Mouse (Mus musculus): Measurements from ENCODE around the gene Crxos.
A peak's percentile ranks its signal among the peaks of the same experiment; 100 is the strongest.

The Crxos gene

GRCm38 (mm10) chr7:15920645-15921190 is 38.3 kb downstream of the Crxos start:
- peak; percentile 56 for DNase-seq (ENCODE audit: low read depth, low spot score)

DNA sequence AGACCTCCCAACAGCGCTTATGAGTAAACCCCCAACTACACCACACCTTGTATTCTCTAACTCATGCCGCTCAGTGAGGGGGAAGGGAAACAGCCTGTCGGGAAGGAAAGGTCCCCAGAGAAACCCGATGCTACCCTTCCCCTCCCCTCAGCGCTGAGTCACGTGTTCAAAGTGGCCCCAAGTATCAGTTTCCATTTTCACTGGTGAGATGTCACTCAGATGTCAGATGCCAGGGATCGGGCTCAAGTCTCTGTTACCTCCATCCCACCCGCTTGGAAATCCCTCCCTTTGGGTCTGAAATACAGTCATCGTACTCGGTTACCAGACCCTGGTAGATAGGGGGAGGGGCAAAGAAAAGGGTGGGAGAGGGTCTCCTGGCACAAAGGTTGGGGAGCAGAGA is 39.4 kb downstream of the Crxos start:
- no peak for DNase-seq (ENCODE audit: low read depth, low spot score)

- peak; percentile 93 for DNase-seq (ENCODE audit: low read depth, low spot score)
These were observed 39.9 kb downstream of the Crxos start, which contains the start of gene Selenow for GRCm38 (mm10) chr7:15922220-15922773. Selenow (minus strand) TSS chr7:15922402.

DNA sequence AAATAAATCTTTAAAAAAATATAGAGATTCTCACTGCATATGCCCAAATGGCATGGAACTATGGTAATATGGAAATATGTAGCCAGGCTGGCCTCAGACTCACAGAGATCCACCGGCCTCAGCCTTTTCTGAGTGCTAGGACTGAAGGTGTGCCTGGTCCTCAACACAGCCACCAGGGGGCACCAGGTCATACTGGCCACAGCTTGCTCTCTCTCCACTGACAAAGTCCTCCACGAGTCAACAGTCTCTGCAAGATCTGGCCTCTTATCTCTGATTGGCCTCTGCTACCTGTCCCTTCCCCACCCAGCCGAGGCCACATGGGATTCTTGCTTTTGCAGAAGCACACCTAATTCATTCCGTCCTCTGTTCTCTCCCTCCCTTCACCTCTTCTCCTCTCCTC is 47.5 kb downstream of the Crxos start:
- no peak for DNase-seq (ENCODE audit: low read depth, low spot score)

DNA sequence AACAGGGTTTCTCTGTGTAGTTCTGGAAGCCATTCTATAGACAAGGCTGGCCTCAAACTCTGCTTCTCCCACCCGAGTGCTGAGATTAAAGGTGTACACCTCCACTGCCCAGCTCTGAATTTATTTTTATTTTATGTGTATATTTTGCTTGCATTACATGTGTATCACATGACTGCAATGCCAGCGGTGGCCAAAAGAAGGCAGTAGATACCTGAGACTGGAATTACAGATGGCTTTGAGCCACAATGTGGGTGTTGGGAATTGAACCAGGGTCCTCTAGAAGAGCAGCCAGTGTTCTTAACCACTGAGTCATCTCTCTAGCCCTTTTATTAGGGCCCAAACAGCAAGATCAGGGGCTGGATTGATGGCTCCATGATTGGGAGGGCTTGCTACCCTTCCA is 48.1 kb downstream of the Crxos start:
- DNase-seq (ENCODE audit: low read depth, low spot score), result no peak

DNA sequence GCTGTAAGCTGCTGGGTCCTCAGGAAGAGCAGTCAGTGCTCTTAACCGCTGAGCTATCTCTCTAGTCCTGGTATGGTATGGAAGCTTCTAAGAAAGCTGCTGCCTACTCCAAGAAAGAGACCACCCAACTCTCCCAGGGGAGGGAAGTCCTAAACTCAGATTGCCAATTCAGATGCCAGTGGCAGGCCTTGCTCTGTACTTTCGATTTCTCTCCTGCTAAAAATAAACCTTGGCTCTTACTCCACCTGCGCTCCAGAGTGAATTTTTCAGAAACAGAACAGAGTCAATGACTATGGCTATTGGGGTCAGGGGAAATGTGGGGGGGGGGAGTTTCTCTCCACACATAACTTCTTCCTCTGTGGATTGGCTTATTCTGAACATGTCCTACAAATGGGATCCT is 49.2 kb downstream of the Crxos start:
- no peak for DNase-seq (ENCODE audit: low read depth, low spot score)

DNA sequence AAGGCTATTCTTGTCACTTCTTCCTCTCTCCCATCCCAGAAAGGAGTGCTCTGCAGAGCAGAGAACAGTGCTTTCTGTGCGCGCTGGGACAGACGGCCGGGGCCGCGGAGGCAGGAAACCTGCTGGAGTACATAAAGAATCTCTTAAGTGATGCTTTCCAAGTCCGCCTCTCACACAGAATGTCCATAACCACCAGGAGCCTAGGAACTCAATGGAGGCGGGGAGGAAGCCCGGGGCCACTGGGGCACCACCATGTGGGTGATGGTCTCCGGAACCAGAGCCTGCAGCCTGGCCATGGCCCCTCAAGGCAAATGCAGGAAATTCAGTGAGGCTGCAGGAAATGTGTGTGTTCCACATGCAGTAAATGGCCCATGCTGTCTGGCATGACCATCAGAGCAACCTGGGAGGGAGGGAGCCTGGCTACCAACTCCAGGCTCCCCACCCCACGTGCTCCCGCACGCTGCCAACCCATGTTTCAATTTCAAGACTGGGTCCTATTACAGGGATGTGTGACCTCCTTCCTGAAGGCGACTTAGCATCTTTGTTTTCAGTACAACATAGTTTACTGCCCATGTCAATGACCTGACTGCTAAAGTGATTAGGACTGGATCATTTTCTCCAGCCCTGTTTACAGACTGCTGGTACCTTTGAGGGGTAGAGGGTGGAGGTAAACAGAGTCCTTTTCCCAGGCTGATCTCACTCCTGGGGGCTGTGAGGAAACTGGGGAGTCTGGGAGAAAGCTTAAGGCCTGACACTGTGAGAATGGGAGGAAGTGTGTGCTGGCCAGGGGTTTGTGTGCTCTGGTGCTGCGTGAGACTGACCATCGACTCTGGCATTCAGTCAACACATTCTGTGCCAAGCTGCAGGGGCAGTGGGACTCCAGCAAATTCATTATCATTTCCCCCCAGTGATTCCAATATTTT is 51.3 kb downstream of the Crxos start:
- peak; percentile 71 for DNase-seq (ENCODE audit: low read depth, low spot score)

GRCm38 (mm10) chr7:15937491-15937890 is 55.1 kb downstream of the Crxos start:
- DNase-seq (ENCODE audit: low read depth, low spot score), result no peak

GRCm38 (mm10) chr7:15938621-15939020 is 56.2 kb downstream of the Crxos start:
- no peak for DNase-seq (ENCODE audit: low read depth, low spot score)

DNA sequence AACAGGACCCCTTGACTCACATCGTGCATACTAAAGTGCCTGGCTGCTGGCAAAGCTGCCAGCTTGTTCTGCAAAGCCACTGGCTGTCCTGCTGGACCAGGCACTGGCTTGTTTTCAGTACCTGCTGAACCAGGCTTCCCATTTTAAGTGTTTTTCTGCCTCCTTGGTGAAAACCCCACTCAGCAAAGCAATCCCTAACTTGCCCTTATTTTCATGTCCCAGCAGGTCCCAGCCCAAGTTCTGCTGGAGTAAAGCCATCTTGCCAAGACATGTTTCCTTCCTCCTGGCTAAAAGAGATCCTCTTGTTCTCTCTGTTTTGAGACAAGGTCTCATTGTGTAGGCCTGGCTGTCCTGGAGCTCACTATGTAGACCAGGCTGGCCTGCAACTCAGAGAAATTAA is 61.9 kb downstream of the Crxos start:
- DNase-seq (ENCODE audit: low read depth, low spot score), result no peak

DNA sequence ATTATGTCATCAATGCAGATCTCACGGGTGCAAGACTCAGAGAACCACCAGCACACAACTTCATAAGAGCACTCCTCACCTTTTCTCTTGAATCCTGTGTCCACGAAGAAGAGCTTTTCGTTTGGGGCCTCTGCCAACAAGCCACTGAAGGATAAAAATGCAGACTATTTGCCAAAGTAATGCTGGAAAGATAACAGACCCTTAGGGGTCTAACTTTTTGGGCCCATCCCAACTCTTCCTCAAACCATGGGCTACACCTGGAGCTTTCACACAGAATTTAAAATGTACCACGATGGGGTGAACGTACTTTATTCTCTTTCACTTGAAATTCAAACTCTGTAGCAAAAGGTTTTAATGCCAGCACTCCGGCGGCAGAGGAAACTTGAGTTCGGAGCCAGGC is 62.8 kb downstream of the Crxos start:
- no peak for DNase-seq (ENCODE audit: low read depth, low spot score)

GRCm38 (mm10) chr7:15945721-15946536 is 63.5 kb downstream of the Crxos start, which contains the start of gene Nop53:
Nop53 (minus strand) TSS chr7:15946074.
- DNase-seq (ENCODE audit: low read depth, low spot score), result peak; percentile 99

- no peak for DNase-seq (ENCODE audit: low read depth, low spot score)
These were observed 65.3 kb downstream of the Crxos start for GRCm38 (mm10) chr7:15947653-15948260.

GRCm38 (mm10) chr7:15948381-15948941 is 66.0 kb downstream of the Crxos start:
- no peak for DNase-seq (ENCODE audit: low read depth, low spot score)

DNA sequence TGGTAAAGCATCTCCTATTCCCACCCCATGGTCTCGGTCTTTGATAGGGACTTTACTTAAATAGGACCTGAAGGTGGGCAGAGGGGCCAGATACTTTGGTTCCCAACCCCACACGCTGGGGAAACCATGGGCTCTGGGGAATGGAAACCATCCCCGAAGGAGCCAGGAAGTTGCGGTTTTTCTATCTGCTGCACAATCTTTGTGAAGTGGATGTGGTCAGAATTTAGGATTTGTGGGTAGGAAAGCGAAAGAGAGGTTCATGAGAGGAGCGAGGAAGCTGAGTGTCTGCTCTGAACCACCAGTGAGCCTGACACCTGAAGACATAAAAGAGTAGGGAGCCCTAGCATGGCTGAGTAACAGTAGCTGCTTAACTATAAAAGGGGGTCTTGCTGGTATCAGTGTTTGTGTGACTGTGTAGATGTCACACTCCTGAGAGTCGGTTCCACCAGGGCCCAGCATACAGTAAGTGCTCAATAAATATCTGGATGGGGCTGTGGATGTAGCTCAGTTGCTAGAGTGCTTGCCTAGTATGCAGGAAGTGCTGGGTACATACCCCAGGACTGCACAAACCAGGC is 66.9 kb downstream of the Crxos start:
- no peak for DNase-seq (ENCODE audit: low read depth, low spot score)

- DNase-seq (ENCODE audit: low read depth, low spot score), result no peak
These were observed 67.6 kb downstream of the Crxos start for GRCm38 (mm10) chr7:15950008-15950407.

DNA sequence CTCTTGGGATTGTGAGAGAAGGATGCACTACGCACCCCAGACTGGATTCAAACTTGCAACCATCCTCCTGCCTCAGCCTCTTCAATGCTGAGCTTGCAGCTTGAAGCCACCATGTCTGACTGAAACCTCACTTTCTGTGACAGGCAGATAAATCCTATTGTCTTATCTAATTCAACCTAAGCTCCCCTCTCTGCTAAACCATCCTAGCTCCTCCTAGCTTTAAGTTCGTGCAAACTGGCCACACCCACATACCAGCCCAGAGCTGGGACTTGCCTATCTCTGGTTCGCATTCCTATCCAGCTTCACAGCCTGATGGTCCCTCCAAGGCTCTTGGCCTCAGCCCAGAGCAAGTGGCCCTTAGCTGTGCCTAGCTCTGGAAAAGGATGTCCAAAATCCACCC is 70.0 kb downstream of the Crxos start:
- no peak for DNase-seq (ENCODE audit: low read depth, low spot score)

Measured in telencephalon, adult 2 months (tissue).